Mouse (Mus musculus) heart, embryonic 12.5 days (tissue): ENCODE measurements around the gene Bbs9. TPM values are rescaled to one million over a fixed set of nuclear protein-coding genes. Genes with fewer than 3 reads are reported as not detected.

Experiments
- ATAC-seq: fragments of 200-750 bp; cut with Nextera tagmentation; 2 replicates; pipeline ENCODE4 v1.8.0; 2017; ENCODE audit warnings: moderate TSS enrichment, moderate library complexity; ENCODE audit not compliant: insufficient number of reproducible peaks, low FRiP score
- H3K27ac ChIP-seq: fragments of 300-500 bp; sonication (generic); 2 replicates; pipeline ENCODE4 v1.5.1; 2016; ENCODE audit warnings: mild to moderate bottlenecking, moderate library complexity; ENCODE audit not compliant: poor library complexity, severe bottlenecking
- H3K27me3 ChIP-seq: fragments of 300-500 bp; sonication (generic); replicated peaks from 2 replicates; pipeline ENCODE4 v1.6.1; 2016; ENCODE audit warnings: mild to moderate bottlenecking, moderate library complexity
- H3K36me3 ChIP-seq: fragments of 300-500 bp; sonication (generic); 2 replicates; pipeline ENCODE4 v1.6.1; 2016; ENCODE audit warnings: mild to moderate bottlenecking, moderate library complexity
- H3K4me1 ChIP-seq: fragments of 300-500 bp; sonication (generic); replicated peaks from 2 replicates; pipeline ENCODE4 v1.6.1; 2016; ENCODE audit warnings: mild to moderate bottlenecking
- H3K4me2 ChIP-seq: fragments of 300-500 bp; sonication (generic); 2 replicates; pipeline ENCODE4 v1.6.1; 2016; ENCODE audit warnings: mild to moderate bottlenecking, moderate library complexity
- H3K4me3 ChIP-seq: fragments of 300-500 bp; sonication (generic); 2 replicates; pipeline ENCODE4 v1.5.1; 2016; ENCODE audit warnings: mild to moderate bottlenecking
- H3K9ac ChIP-seq: fragments of 300-500 bp; sonication (generic); 2 replicates; pipeline ENCODE4 v1.6.1; 2016; ENCODE audit warnings: mild to moderate bottlenecking, moderate library complexity
- H3K9me3 ChIP-seq: fragments of 300-500 bp; sonication (generic); replicated peaks from 2 replicates; pipeline ENCODE4 v1.6.1; 2016; ENCODE audit warnings: mild to moderate bottlenecking, moderate library complexity
- WGBS: fragments of 180-500 bp; shearing (Covaris S2); methylation state at CpG from one replicate; pipeline ENCODE4 v1.1.7; 2016; 5-methylcytosine and 5-hydroxymethylcytosine counted together
- polyA plus RNA-seq: library from polyadenylated mRNA; unstranded; fragments of >200 nt; fragmentation: Nextera tagmentation; extraction: Ambion mirVana; gene quantifications from 2 replicates; pipeline ENCODE4 v1.2.1, GENCODE M21; 2016

Gene Bbs9
- polyA plus RNA-seq, 1 experiment from 2014 or later, result 8.0 TPM

DNA sequence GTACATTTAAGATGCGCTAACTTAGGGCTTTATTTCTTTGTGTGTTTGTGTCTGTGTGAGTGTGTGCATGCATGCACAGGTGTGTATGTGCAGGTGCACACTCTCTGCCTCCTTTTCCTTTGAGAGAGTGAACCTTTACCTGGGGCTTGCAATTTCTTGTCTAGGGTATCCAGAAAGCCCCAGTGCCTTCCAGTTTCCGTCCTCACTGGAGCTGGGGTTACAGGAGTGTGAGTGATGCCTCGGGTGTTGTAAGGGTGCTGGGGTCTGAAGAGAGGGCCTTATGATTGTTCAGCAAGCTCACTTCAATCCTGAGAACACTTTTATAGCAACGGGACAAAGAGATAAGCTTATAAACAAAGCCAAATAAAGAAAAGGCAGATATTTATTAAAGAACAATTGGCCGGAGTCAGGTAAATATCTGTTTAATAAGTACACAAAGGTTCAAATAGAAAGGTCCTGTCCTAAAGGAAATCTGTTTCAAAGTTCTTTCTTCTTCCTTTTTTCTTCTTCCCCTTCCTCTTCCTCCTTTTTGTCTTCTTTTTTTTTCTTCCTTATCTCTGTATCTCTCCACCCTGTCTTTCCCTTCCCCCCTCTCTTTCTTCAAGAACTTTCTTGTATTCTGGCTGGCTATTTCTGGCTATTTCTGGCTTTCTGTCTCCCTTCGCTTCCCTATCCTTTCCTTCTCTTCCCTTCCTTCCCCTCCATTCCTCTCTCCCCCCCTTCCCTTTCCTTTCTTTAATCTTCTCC lies 21.7 kb downstream of the Bbs9 start:
- H3K9me3 ChIP-seq, result 0 out of 2 replicates have a peak, but pooled peaks cover 2% of the 10 kb centered on the region
- no peaks in the 10 kb centered on the region for H3K36me3 ChIP-seq
- H3K4me3 ChIP-seq, result no peak overlapping the region
- WGBS, result 76% methylated on average over 6 of the region's 6 CpGs
- H3K4me2 ChIP-seq, result no peak overlapping the region
- no peaks in the 10 kb centered on the region for H3K4me1 ChIP-seq
- ATAC-seq, result no peak
- no peak overlapping the region for H3K27ac ChIP-seq
- H3K9ac ChIP-seq, result no peak overlapping the region
- no peaks in the 10 kb centered on the region for H3K27me3 ChIP-seq

DNA sequence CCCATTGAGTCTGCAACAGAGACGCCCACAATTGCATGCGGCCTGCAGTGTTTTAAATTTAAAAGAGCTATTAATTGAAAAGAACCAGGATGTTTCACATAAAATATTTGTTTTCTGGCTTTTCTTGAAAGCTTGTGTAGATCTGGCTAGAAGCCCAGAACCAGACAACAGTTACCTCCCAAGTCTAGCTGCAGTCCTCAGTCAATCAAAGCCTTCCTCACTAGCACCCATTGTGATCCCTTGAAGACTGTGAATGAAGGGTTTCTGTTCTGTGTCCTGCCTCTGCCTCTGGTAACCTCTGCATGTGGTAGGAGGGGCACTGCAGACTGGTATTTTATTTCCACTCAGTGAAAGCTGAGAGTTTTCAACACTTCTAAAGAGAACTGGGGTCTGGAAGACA lies 27.5 kb downstream of the Bbs9 start:
- WGBS, result 90% methylated on average over 2 of the region's 2 CpGs
- H3K27ac ChIP-seq, result no peak overlapping the region
- no peak overlapping the region for H3K4me2 ChIP-seq
- no peaks in the 10 kb centered on the region for H3K36me3 ChIP-seq
- no peak overlapping the region for H3K4me3 ChIP-seq
- no peaks in the 10 kb centered on the region for H3K9me3 ChIP-seq
- no peak for ATAC-seq
- H3K9ac ChIP-seq, result no peak overlapping the region
- no peaks in the 10 kb centered on the region for H3K27me3 ChIP-seq
- peaks cover 14% of the 10 kb centered on the region for H3K4me1 ChIP-seq

DNA sequence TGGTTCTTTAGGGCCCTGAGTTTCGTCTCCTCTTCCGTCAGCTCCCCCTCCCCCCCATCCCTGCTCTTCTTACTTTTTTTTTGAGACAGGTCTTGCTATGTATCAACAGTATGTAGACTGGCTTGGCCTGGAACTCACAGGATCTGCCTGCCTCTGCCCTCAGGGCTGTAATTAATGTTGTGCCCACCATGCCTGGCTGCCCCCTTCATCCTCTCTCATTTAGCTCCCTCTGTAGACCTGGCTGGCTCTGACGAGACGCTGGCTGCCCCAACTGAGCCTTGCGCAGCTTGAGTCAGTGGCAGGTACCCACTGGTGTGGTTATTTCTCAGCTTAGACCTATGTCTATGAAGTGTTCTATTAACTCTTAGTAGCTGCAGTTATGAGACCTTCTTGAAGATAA lies 28.1 kb downstream of the Bbs9 start:
- no peaks in the 10 kb centered on the region for H3K9me3 ChIP-seq

DNA sequence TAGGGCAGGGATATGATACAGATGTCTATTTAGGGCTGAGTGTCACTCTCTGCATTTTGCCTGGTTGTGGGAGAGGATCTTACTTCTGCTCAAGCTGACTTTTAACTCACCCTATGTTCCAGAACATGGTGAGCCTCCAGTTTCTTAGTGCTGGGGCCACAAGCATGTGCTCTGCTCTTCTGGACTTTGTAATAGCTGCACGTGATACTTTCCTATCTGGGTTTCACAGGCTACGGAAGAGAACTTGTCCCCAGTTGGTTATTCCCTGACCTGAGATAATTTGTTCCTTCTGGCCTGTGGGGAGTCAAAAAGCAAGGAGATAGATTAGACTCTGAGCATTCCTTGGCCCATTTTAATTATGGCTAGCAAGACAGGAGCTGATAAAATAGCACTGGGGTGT lies 30.1 kb downstream of the Bbs9 start:
- no peak for ATAC-seq
- H3K4me2 ChIP-seq, result no peak overlapping the region
- no peak overlapping the region for H3K9ac ChIP-seq
- H3K4me1 ChIP-seq, result peaks cover 14% of the 10 kb centered on the region
- no peak overlapping the region for H3K27ac ChIP-seq
- no peak overlapping the region for H3K4me3 ChIP-seq
- H3K27me3 ChIP-seq, result no peaks in the 10 kb centered on the region
- 21% methylated on average over 2 of the region's 2 CpGs for WGBS
- no peaks in the 10 kb centered on the region for H3K9me3 ChIP-seq
- no peaks in the 10 kb centered on the region for H3K36me3 ChIP-seq

More for the DNA sequence above, 28.1 kb downstream of the Bbs9 start:
- no peak overlapping the region for H3K4me2 ChIP-seq
- ATAC-seq, result no peak
- WGBS, result 82% methylated on average over 5 of the region's 5 CpGs
- no peak overlapping the region for H3K4me3 ChIP-seq
- peaks cover 14% of the 10 kb centered on the region for H3K4me1 ChIP-seq
- H3K36me3 ChIP-seq, result no peaks in the 10 kb centered on the region
- H3K9ac ChIP-seq, result no peak overlapping the region
- H3K27ac ChIP-seq, result no peak overlapping the region
- no peaks in the 10 kb centered on the region for H3K27me3 ChIP-seq

DNA sequence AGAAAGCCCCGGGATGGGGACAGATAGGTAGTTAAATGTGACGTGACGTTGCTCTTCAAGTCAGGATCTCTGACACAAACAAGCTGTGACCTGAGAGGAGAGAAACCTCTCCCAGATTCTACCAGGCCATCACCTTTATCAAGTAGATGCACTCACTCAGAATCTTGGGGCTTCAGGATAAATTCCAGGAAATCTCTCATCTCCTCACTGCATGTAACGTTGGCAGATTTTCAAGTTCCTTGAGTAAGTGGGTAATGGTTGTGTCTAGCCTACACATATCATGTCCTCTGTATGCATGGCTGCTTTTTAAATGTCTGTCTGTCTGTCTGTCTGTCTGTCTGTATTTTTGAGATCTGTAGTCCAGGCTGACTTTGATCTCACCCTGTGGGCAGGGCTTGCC lies 39.6 kb downstream of the Bbs9 start:
- no peaks in the 10 kb centered on the region for H3K36me3 ChIP-seq
- H3K9ac ChIP-seq, result no peak overlapping the region
- WGBS, result 74% methylated on average over 4 of the region's 4 CpGs
- no peak overlapping the region for H3K4me2 ChIP-seq
- H3K4me1 ChIP-seq, result no peaks in the 10 kb centered on the region
- H3K27ac ChIP-seq, result no peak overlapping the region
- H3K27me3 ChIP-seq, result no peaks in the 10 kb centered on the region
- no peak overlapping the region for H3K4me3 ChIP-seq
- H3K9me3 ChIP-seq, result no peaks in the 10 kb centered on the region
- no peak for ATAC-seq

DNA sequence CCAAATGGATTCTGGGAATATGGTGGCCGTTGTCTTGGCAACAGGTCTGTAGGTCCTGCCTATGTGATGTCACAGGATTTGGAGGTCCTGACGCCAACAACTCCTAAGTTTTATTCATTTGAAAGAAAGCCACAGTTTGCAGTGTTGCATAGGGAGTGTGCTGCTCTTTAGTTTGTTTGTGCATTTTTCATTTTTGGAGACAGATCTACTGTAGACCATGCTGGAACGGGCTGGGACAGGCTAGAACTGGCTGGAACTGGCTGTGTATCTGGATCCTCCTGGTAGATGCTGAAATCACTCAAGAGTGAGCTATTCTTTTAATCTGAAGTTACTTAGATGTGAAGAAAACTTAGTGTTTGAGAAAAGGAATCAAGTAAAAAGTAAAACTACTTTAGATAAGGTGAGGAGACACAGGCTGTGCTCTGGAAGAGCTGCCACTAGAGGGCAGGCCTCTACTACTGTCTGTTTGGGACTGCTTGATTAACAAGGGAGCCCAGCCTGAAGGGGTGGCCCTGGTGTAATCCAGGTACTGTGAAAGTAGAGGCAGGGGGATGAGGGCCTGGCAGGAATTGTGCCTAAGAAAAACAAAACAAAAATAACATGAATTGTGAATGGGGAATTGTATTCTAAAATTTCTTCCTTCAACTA lies 43.0 kb downstream of the Bbs9 start:
- no peaks in the 10 kb centered on the region for H3K4me1 ChIP-seq
- no peak overlapping the region for H3K9ac ChIP-seq
- H3K36me3 ChIP-seq, result no peaks in the 10 kb centered on the region
- no peak for ATAC-seq
- whole genome bisulfite sequencing, result 89% methylated on average over 3 of the region's 3 CpGs
- no peak overlapping the region for H3K27ac ChIP-seq
- H3K4me3 ChIP-seq, result no peak overlapping the region
- peaks cover 7% of the 10 kb centered on the region for H3K9me3 ChIP-seq
- H3K4me2 ChIP-seq, result no peak overlapping the region
- H3K27me3 ChIP-seq, result no peaks in the 10 kb centered on the region

DNA sequence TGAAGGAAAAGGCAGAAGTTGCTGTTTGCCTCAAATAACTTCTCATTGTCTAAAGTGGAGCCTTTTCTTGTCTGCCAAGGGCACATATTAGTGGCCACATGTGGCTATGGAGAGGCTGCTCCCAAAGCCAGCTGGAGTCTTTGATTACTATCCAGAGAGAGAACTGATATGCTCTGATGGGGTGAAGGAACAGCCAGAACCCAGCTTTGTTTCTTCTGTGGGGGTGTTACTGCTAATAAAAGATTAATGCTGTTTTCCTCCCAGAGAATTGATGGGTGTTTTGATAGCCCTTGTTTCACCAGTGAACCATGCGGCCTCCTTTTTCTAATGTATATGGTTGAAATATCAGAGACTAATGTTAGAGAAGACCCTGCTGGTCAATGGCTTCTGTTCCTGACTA lies 47.9 kb downstream of the Bbs9 start:
- no peak for ATAC-seq
- no peak overlapping the region for H3K4me2 ChIP-seq
- H3K9me3 ChIP-seq, result peaks cover 13% of the 10 kb centered on the region
- no peaks in the 10 kb centered on the region for H3K36me3 ChIP-seq
- H3K27ac ChIP-seq, result no peak overlapping the region
- H3K4me1 ChIP-seq, result no peaks in the 10 kb centered on the region
- 93% methylated on average over 1 of the region's 1 CpGs for WGBS
- no peak overlapping the region for H3K4me3 ChIP-seq
- H3K9ac ChIP-seq, result no peak overlapping the region
- H3K27me3 ChIP-seq, result no peaks in the 10 kb centered on the region

DNA sequence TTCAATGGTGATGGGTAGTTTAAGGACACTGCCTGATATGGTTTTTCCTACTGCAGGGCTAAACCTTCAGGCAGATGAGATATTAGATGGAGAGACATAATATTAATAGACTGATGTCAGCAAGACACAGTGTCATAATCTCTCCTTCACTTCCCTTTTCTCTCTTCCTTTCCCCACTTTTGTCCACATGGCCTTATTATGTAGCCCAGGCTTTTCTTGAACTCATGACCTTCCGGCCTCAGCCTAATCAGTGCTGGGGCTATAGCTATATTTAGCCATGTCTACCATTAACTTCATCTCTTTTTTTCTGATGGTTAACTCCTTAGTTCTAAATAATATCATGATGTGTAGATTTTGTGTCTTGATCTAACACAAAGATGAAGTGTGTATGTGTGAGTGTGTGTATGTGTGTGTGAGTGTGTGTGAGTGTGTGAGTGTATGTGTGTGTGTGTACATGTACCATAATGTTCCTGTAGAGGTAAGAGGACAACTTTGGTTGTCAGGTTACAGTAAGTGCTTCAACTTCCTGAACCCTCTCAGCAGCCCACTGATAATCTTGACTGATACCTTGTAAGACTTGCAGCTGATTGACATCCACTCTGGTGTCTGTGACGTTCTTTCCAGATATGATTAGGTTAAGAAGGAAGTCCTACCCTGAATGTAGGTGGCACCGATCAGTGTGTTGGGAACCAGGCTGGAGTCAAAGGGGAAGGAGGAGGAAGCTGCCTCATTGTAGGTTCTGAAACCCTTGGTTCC lies 55.4 kb downstream of the Bbs9 start:
- Histone ChIP-seq H3K9ac (no peak overlapping the region), H3K4me2 (no peak overlapping the region), H3K27me3 (no peaks in the 10 kb centered on the region), H3K36me3 (no peaks in the 10 kb centered on the region), H3K4me3 (no peak overlapping the region), H3K27ac (no peak overlapping the region), H3K4me1 (peaks cover 6% of the 10 kb centered on the region; the same call in 1 of the 2 replicates), H3K9me3 (0 out of 2 replicates have a peak, but pooled peaks cover 5% of the 10 kb centered on the region)
- ATAC-seq, result no peak
- WGBS, result 49% methylated on average over 3 of the region's 3 CpGs

DNA sequence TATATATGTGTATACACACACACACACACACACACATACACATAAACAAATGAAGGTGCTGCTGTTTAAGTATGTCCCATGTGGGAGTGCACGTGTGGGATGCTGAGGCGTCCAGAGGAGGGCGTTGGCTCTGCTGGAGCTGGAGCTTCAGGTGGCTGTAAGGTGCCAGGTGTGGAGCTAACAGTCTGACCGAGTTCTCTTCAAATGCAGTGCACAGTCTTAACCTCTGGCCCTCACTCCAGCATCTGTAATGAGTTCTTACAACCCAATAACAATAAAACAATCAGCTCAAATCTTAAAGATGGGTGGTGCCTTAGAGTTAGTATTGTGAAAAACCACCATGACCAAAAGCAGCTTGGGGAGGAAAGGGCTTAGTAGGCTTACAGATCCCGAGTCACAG lies 56.6 kb downstream of the Bbs9 start:
- ATAC-seq, result no peak
- Histone ChIP-seq H3K4me3 (no peak overlapping the region), H3K36me3 (no peaks in the 10 kb centered on the region)

DNA sequence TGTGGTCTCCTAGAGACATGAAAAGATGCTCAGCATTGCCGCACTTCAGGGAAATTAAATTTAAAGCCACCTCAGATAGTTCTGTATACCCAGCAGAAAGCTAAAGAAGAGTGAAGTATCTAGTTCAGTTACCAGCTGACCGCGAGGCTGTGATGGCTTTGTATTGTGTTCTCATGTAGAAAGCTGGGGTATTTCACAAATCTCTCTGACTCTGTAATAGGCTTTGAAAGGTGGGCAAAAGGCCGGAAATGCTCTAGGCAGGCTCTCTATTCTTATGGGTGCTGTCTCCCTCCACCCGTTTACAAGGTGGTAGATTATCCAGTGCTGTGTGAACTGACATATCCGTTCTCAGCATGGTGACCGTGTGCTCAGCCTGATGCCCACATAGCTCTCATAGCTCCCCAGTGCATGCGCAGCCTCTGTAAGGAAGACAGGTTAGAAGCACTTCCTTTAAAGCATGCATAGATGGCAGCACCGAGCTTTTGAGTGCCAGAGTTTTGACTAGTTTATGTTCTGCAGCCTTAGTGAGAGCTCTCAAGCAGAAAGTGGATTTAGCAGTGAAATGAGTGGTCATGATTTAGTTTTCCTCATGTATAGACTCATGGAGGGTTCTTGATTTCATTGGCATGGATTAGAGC lies 57.4 kb downstream of the Bbs9 start:
- Histone ChIP-seq H3K36me3 (no peaks in the 10 kb centered on the region), H3K9ac (no peak overlapping the region), H3K4me2 (no peak overlapping the region), H3K9me3 (no peaks in the 10 kb centered on the region), H3K27me3 (no peaks in the 10 kb centered on the region), H3K27ac (no peak overlapping the region), H3K4me1 (peaks cover 6% of the 10 kb centered on the region; the same call in 1 of the 2 replicates), H3K4me3 (no peak overlapping the region)
- WGBS, result 52% methylated on average over 9 of the region's 9 CpGs
- ATAC-seq, result no peak

More for the DNA sequence above, 56.6 kb downstream of the Bbs9 start:
- H3K4me1 ChIP-seq, result peaks cover 6% of the 10 kb centered on the region; the same call in 1 of the 2 replicates
- H3K9ac ChIP-seq, result no peak overlapping the region
- H3K4me2 ChIP-seq, result no peak overlapping the region
- 84% methylated on average over 5 of the region's 5 CpGs for WGBS
- 0 out of 2 replicates have a peak, but pooled peaks cover 3% of the 10 kb centered on the region for H3K9me3 ChIP-seq
- H3K27ac ChIP-seq, result no peak overlapping the region
- no peaks in the 10 kb centered on the region for H3K27me3 ChIP-seq
